Mouse (Mus musculus) cortical plate, adult 2 months (tissue): ENCODE results near the gene Phtf2.

ENCODE experiments used
- CTCF ChIP-seq: fragments of 200-500 bp; IDR thresholded peaks from 2 replicates; pipeline ENCODE4 v1.5.1; 2011; ENCODE audit warnings: mild to moderate bottlenecking, control low read depth, low read length; ENCODE audit not compliant: insufficient read depth; ENCODE audit errors: extremely low read depth
- POLR2A ChIP-seq: fragments of 200-500 bp; IDR thresholded peaks from 2 replicates; pipeline ENCODE4 v1.6.1; 2011; ENCODE audit warnings: mild to moderate bottlenecking, low read length, control low read depth; ENCODE audit not compliant: insufficient read depth; ENCODE audit errors: extremely low read depth

DNA sequence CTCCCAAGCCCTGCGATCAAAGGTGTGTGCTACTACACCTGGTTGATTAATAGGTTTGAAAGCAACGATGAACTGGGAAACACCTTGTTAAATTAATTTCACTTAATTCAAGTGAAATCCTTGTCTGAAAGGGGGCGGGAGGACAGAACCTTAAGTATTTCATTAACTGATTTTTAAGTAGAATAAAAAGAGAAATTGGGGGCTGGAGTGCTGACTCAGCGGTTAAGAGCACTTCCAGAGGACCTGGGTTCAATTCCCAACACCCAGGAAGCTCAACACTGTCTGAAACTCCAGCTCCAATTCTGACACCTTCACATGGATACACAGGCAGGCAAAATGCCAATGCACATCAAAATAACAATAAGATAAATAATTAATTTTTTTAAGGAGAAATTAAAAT, 37.0 kb upstream of the Phtf2 start:
- TF ChIP-seq POLR2A (no peak), CTCF (no peak)
